Comparison of ENCODE assay signal across 18 mouse cellular contexts in the genomic region with DNA sequence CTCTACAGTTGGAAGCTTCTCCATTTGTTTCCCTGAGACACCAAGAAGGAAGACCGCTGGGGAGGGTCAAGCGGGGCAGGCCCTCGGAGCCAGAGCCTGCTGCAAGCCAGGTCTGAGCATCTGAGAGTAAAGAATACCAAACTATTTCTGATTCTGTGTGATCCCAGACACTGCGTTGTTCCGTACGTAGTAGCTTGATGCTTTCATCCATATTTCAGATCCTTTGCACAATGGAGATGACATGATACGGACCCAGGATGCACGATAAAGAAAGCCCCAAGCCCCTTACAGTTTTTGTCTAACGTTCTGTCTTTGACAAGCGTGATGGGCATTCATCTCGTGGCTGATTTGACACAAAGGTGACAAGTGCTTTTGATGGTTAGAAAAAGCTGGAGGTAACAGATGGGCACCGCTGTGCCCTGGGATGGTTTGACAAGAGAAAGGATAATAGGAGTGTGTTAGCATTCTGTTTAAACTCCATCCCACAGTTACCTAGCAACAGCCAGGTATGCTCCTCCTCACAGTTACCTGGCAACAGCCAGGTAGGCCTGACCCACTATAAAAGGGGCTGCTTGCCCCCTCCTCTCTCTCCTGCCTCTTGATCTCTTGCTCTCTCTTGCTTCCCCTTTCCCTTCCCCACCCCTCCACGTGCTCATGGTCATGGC. TPM values are rescaled to one million over a fixed set of nuclear protein-coding genes. Genes with fewer than 3 reads are reported as not detected.
"Had no signal": no experiment of that assay in that cellular context is flagged by ENCODE, and none has a peak within 500 bp of the region (broad histone marks: within the 10 kb centered on the region; RNA-seq: fewer than 3 reads in every experiment).

No protein-coding gene starts in this region.

- H3K36me3 ChIP-seq: limb, embryonic 10.5 days; liver, embryonic 15.5 days; neural tube, embryonic 13.5 days; stomach, embryonic 15.5 days had no signal

- H3K9ac ChIP-seq: liver, embryonic 15.5 days; neural tube, embryonic 13.5 days; stomach, embryonic 15.5 days had no signal

- H3K9me3 ChIP-seq: limb, embryonic 10.5 days; liver, embryonic 15.5 days; neural tube, embryonic 13.5 days; stomach, embryonic 15.5 days had no signal

- H3K27ac ChIP-seq: left cerebral cortex, adult 2 months; limb, embryonic 10.5 days; liver, embryonic 15.5 days; neural tube, embryonic 13.5 days; stomach, embryonic 15.5 days had no signal

- DNase-seq: kidney, adult 8-10 months; kidney, postnatal 25 days; lung, adult 2 months; lung, postnatal 36 days; retina, postnatal 1 day; right cerebral cortex, postnatal 4 days; spleen, adult 18-20 months; thymus, adult 18-20 months; thymus, postnatal 14 days had no signal

- H3K4me3 ChIP-seq: left cerebral cortex, adult 2 months; limb, embryonic 10.5 days; liver, embryonic 15.5 days; neural tube, embryonic 13.5 days; stomach, embryonic 15.5 days had no signal

- H3K4me2 ChIP-seq: liver, embryonic 11.5 days; liver, embryonic 15.5 days; neural tube, embryonic 13.5 days; stomach, embryonic 15.5 days had no signal

- H3K4me1 ChIP-seq: limb, embryonic 10.5 days; liver, embryonic 15.5 days; stomach, embryonic 15.5 days had no signal

- H3K27me3 ChIP-seq: liver, embryonic 15.5 days; neural tube, embryonic 13.5 days; stomach, embryonic 15.5 days had no signal

- ATAC-seq: lung, postnatal 0 days had no signal

RNA-seq across cellular contexts. Expression of a gene that starts 22.9 kb away (rescaled TPM):
- total RNA-seq: layer of hippocampus, postnatal 25 days; left cerebral cortex, adult 2 months; left cerebral cortex, postnatal 14 days had no signal
